Mouse (Mus musculus): ENCODE data around the gene 2200002J24Rik. TPM values are rescaled to one million over a fixed set of nuclear protein-coding genes. Genes with fewer than 3 reads are reported as not detected.
"Not testable (repeated sequence)": the region's sequence is repeated elsewhere in the genome, so short reads cannot be mapped to it uniquely, and the experiment has no call there.

The 2200002J24Rik gene
- polyA plus RNA-seq, 1 experiment from 2014 or later: not detected

GRCm38 (mm10) chr7:30742570-30742969, 43.8 kb downstream of the 2200002J24Rik start:
- H3K4me1 ChIP-seq; DNase-seq (ENCODE audit: low spot score); H3K9me3 ChIP-seq (replicated peaks); H3K27ac ChIP-seq; H3K4me3 ChIP-seq; H3K27me3 ChIP-seq (ENCODE audit: low read depth, poor library complexity, severe bottlenecking): not testable (repeated sequence)
- 81% methylated on average over 2 of the region's 2 CpGs for WGBS
- peaks cover 17% of the 10 kb centered on the region for H3K36me3 ChIP-seq

- H3K27me3 ChIP-seq (ENCODE audit: low read depth, poor library complexity, severe bottlenecking); H3K27ac ChIP-seq; H3K4me3 ChIP-seq; DNase-seq (ENCODE audit: low spot score); H3K9me3 ChIP-seq (replicated peaks); H3K4me1 ChIP-seq: not testable (repeated sequence)
- H3K36me3 ChIP-seq: peaks cover 14% of the 10 kb centered on the region
- WGBS: 76% methylated on average over 3 of the region's 4 CpGs
Measured at GRCm38 (mm10) chr7:30743617-30744016, 44.9 kb downstream of the 2200002J24Rik start, which contains the start of gene Gapdhs. TSS of gene Gapdhs (minus strand) at chr7:30743681.

- Histone ChIP-seq H3K27ac (no peak overlapping the region), H3K9me3 (replicated peaks) (no peaks in the 10 kb centered on the region)
- DNase-seq (ENCODE audit: low spot score): no peak
Measured at GRCm38 (mm10) chr7:30744022-30744598, 45.4 kb downstream of the 2200002J24Rik start.

GRCm38 (mm10) chr7:30747525-30748204, 48.9 kb downstream of the 2200002J24Rik start:
- no peak for DNase-seq (ENCODE audit: low spot score)
- Histone ChIP-seq H3K27ac (no peak overlapping the region), H3K4me3 (no peak overlapping the region), H3K9me3 (replicated peaks) (no peaks in the 10 kb centered on the region), H3K36me3 (peaks cover 6% of the 10 kb centered on the region), H3K27me3 (ENCODE audit: low read depth, poor library complexity, severe bottlenecking) (no peaks in the 10 kb centered on the region), H3K4me1 (0 out of 2 replicates have a peak, but pooled peaks cover 7% of the 10 kb centered on the region)
- 87% methylated on average over 7 of the region's 7 CpGs for WGBS

More at GRCm38 (mm10) chr7:30744022-30744598, 45.4 kb downstream of the 2200002J24Rik start:
- WGBS: 47% methylated on average over 4 of the region's 4 CpGs
- peaks cover 14% of the 10 kb centered on the region for H3K36me3 ChIP-seq
- no peaks in the 10 kb centered on the region for H3K4me1 ChIP-seq
- no peak overlapping the region for H3K4me3 ChIP-seq
- H3K27me3 ChIP-seq (ENCODE audit: low read depth, poor library complexity, severe bottlenecking): no peaks in the 10 kb centered on the region

Other genes with a start within 250 kb of the 2200002J24Rik start
- not detected in 2 replicates for gene Kirrel2, start 241.2 kb upstream of the 2200002J24Rik start, polyA plus RNA-seq (2016; fragmentation: Nextera tagmentation; extraction: Ambion mirVana)
- not detected in 2 replicates for gene Nphs1, start 240.6 kb upstream of the 2200002J24Rik start, polyA plus RNA-seq (2016; fragmentation: Nextera tagmentation; extraction: Ambion mirVana)
- gene Prodh2, start 205.3 kb upstream of the 2200002J24Rik start, polyA plus RNA-seq (2016; fragmentation: Nextera tagmentation; extraction: Ambion mirVana): not detected in 2 replicates
- gene Arhgap33, start 163.9 kb upstream of the 2200002J24Rik start, polyA plus RNA-seq (2016; fragmentation: Nextera tagmentation; extraction: Ambion mirVana): 14.0 and 17.1 TPM in 2 replicates
- gene Hspb6, start 146.7 kb upstream of the 2200002J24Rik start, polyA plus RNA-seq (2016; fragmentation: Nextera tagmentation; extraction: Ambion mirVana): 4.7 and 7.0 TPM in 2 replicates
- gene Proser3, start 146.6 kb upstream of the 2200002J24Rik start, polyA plus RNA-seq (2016; fragmentation: Nextera tagmentation; extraction: Ambion mirVana): 17.8 and 21.6 TPM in 2 replicates
- 42.5 and 45.6 TPM in 2 replicates for gene Lin37, start 139.1 kb upstream of the 2200002J24Rik start, polyA plus RNA-seq (2016; fragmentation: Nextera tagmentation; extraction: Ambion mirVana)
- 92.5 and 100 TPM in 2 replicates for gene U2af1l4, start 135.6 kb upstream of the 2200002J24Rik start, polyA plus RNA-seq (2016; fragmentation: Nextera tagmentation; extraction: Ambion mirVana)
- 13.4 and 15.3 TPM in 2 replicates for gene Gm49396, start 135.6 kb upstream of the 2200002J24Rik start, polyA plus RNA-seq (2016; fragmentation: Nextera tagmentation; extraction: Ambion mirVana)
- 120 and 121 TPM in 2 replicates for gene Psenen, start 135.3 kb upstream of the 2200002J24Rik start, polyA plus RNA-seq (2016; fragmentation: Nextera tagmentation; extraction: Ambion mirVana)
- 5.7 and 6.5 TPM in 2 replicates for gene Igflr1, start 133.5 kb upstream of the 2200002J24Rik start, polyA plus RNA-seq (2016; fragmentation: Nextera tagmentation; extraction: Ambion mirVana)
- 10.2 and 10.6 TPM in 2 replicates for gene Kmt2b, start 110.2 kb upstream of the 2200002J24Rik start, polyA plus RNA-seq (2016; fragmentation: Nextera tagmentation; extraction: Ambion mirVana)
- gene Zbtb32, start 100.0 kb upstream of the 2200002J24Rik start, polyA plus RNA-seq (2016; fragmentation: Nextera tagmentation; extraction: Ambion mirVana): 0.15 and 0.45 TPM in 2 replicates
- 7.9 and 8.2 TPM in 2 replicates for gene Upk1a, start 86.1 kb upstream of the 2200002J24Rik start, polyA plus RNA-seq (2016; fragmentation: Nextera tagmentation; extraction: Ambion mirVana)
- 776 and 820 TPM in 2 replicates for gene Cox6b1, start 72.8 kb upstream of the 2200002J24Rik start, polyA plus RNA-seq (2016; fragmentation: Nextera tagmentation; extraction: Ambion mirVana)
- 1.3 and 2.5 TPM in 2 replicates for gene Etv2, start 63.1 kb upstream of the 2200002J24Rik start, polyA plus RNA-seq (2016; fragmentation: Nextera tagmentation; extraction: Ambion mirVana)
- 150 and 151 TPM in 2 replicates for gene Rbm42, start 48.6 kb upstream of the 2200002J24Rik start, polyA plus RNA-seq (2016; fragmentation: Nextera tagmentation; extraction: Ambion mirVana)
- 84.1 and 84.8 TPM in 2 replicates for gene Haus5, start 33.9 kb upstream of the 2200002J24Rik start, polyA plus RNA-seq (2016; fragmentation: Nextera tagmentation; extraction: Ambion mirVana)
- gene Pmis2, start 27.3 kb upstream of the 2200002J24Rik start, polyA plus RNA-seq (2016; fragmentation: Nextera tagmentation; extraction: Ambion mirVana): not detected in 2 replicates
- 0.08 and 0.38 TPM in 2 replicates for gene Atp4a, start 13.3 kb downstream of the 2200002J24Rik start, polyA plus RNA-seq (2016; fragmentation: Nextera tagmentation; extraction: Ambion mirVana)
- gene Tmem147, start 30.6 kb downstream of the 2200002J24Rik start, polyA plus RNA-seq (2016; fragmentation: Nextera tagmentation; extraction: Ambion mirVana): 153 and 159 TPM in 2 replicates
- gene Gapdhs, start 44.8 kb downstream of the 2200002J24Rik start, polyA plus RNA-seq (2016; fragmentation: Nextera tagmentation; extraction: Ambion mirVana): 0.43 TPM in 1 of 2 replicates, not detected in the other
- 1.1 and 1.4 TPM in 2 replicates for gene Sbsn, start 52.5 kb downstream of the 2200002J24Rik start, polyA plus RNA-seq (2016; fragmentation: Nextera tagmentation; extraction: Ambion mirVana)
- gene Dmkn, start 64.8 kb downstream of the 2200002J24Rik start, polyA plus RNA-seq (2016; fragmentation: Nextera tagmentation; extraction: Ambion mirVana): not detected in 2 replicates
- gene Krtdap, start 89.0 kb downstream of the 2200002J24Rik start, polyA plus RNA-seq (2016; fragmentation: Nextera tagmentation; extraction: Ambion mirVana): not detected in 2 replicates
- not detected in 2 replicates for gene Ffar2, start 124.8 kb downstream of the 2200002J24Rik start, polyA plus RNA-seq (2016; fragmentation: Nextera tagmentation; extraction: Ambion mirVana)
- not detected in 2 replicates for gene Ffar3, start 157.3 kb downstream of the 2200002J24Rik start, polyA plus RNA-seq (2016; fragmentation: Nextera tagmentation; extraction: Ambion mirVana)
- gene Ffar1, start 162.6 kb downstream of the 2200002J24Rik start, polyA plus RNA-seq (2016; fragmentation: Nextera tagmentation; extraction: Ambion mirVana): not detected in 2 replicates
- gene Cd22, start 181.4 kb downstream of the 2200002J24Rik start, polyA plus RNA-seq (2016; fragmentation: Nextera tagmentation; extraction: Ambion mirVana): 0.59 TPM in 1 of 2 replicates, not detected in the other
- 0.21 TPM in 1 of 2 replicates, not detected in the other for gene Mag, start 215.9 kb downstream of the 2200002J24Rik start, polyA plus RNA-seq (2016; fragmentation: Nextera tagmentation; extraction: Ambion mirVana)
- gene Hamp2, start 225.8 kb downstream of the 2200002J24Rik start, polyA plus RNA-seq (2016; fragmentation: Nextera tagmentation; extraction: Ambion mirVana): not detected in 2 replicates
- not detected in 2 replicates for gene Hamp, start 245.1 kb downstream of the 2200002J24Rik start, polyA plus RNA-seq (2016; fragmentation: Nextera tagmentation; extraction: Ambion mirVana)

Data from limb, embryonic 10.5 days (tissue).